Mouse (Mus musculus): Measurements from ENCODE around the gene Rps16.
"Not testable (repeated sequence)": the region's sequence is repeated elsewhere in the genome, so short reads cannot be mapped to it uniquely, and the experiment has no call there.

Gene Rps16

DNA sequence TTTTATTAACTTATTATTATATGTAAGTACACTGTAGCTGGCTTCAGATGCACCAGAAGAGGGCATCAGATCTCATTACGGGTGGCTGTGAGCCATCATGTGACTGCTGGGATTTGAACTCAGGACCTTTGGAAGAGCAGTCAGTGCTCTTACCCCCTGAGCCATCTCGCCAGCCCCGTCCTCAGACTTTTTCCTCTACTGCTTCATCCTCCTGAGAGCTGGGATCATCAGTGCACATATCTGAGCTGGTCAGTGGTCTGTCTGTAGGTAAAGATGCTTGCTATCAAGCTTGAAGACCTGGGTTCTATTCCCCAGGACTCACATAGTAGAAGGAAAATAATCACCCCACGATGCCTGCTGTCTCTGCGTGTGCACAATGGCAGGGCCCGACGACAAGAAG is 36.9 kb downstream of the Rps16 start:
- DNase-seq (ENCODE audit: low spot score in 2 of 2), result not testable (repeated sequence)

DNA sequence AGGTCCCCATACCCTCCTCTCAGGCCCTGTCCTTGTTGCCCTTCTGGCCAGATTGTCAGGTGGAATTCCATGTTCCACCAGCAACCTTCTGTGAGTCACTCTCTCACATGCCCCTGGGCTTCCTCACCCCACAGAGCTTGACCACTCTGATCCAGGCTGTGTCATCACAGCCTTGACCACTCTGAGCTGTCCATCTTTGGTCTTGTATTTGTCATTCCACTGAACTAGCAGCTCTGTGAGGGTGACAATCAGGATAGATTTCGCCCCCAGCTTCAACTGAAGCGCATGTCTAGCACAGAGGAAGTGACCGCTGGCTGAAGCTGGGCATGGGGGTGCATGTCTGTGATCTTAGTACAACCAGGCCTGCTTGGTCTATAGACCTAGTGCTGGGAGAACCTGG is 39.9 kb downstream of the Rps16 start:
- DNase-seq (ENCODE audit: low spot score in 2 of 2), result no peak

DNA sequence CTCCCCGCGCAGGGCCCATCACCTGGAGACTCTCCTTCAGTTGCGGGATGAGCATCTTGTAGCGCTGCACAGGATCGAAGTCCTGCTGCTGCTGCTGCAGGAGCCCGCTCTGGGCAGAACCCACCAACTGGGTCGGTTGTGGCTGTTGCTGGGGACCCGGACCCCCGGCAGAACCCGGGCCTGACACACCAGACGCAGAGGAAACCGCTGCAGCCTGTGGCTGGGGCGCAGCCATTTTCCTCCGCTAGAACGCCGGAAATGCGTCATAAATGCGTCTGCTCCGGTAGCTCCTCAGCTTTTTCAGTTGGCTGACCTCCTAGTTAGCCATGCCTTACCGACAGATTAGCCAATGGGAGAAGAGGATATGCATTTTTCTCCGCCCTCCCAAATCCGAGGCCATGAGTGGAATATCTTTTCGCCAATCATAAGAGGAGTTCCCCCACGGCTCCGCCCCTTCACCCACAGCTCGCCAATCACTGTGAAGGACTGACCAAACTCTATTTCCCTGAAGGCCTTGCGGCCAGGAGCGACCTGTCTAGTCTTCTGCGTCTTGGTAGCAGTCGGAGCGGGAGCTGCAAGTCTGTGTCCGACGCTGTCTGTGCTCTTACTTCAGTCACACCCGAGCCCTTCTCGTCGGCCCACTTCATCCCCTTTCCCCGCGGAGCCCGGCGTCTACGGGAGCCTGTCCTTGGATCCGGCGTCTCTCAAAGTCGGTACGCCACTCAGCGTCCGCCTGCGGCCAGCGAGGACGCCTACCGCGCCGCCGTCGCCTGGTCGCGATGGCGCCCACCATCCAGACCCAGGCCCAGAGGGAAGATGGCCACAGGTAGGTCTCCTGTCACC is 42.2 kb downstream of the Rps16 start, which contains the start of the genes Med29 and Paf1:
Gene Med29 (minus strand): TSS at position 280 of the 843 bp plus-strand sequence.
Gene Paf1 (plus strand): TSS at position 523 of the 843 bp plus-strand sequence.
- peak; percentile 96 to 97 for DNase-seq (ENCODE audit: low spot score in 2 of 2)

DNA sequence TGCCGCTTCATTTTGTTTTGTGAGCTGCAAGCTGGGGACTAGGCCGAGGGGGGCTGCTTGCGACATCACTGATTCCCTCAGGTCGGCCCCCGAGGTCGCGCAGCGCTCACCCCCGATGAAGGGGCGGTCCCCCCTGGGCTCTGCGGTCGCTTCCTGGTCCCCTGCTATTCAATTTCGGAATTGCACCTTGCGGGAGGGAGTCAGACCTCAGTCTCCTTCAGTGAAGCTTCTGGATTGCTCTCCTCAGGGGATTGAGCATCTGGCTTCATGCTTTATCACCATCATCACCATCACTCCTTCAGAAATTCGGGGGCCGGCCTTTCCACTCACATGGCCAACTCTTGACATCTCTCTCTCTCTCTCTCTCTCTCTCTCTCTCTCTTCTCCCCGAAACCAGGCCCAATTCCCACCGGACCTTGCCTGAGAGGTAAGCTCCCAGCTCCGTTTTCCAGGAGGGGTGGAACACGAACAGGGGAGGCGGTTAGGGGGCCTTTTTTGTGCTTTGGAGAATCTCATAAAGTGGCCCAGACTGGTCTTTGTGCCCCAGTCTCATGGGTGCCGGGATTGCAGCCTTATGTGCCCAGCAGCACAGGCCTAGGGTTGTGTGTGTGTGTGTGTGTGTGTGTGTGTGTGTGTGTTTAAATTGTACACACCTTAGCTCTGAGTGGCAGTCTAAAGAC is 43.0 kb downstream of the Rps16 start:
- no peak for DNase-seq (ENCODE audit: low spot score in 2 of 2)

DNA sequence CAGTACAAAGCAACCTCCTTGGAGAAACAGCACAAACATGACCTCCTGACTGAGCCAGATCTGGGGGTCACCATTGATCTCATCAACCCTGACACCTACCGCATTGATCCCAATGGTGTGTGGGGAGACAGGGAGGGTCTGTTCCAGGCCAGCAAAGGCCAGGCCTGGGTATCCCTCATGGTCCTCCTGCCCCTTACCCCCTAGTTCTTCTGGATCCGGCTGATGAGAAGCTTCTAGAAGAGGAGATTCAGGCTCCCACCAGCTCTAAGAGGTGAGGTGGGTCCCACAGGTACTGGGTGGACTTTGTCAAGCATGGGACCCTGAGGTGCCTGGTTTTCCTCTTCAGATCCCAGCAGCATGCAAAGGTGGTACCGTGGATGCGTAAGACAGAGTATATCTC is 45.0 kb downstream of the Rps16 start:
- DNase-seq (ENCODE audit: low spot score in 2 of 2), result no peak

- peak in 1 of 2 experiments; percentile 21 for DNase-seq (ENCODE audit: low spot score in 2 of 2)
These were observed 47.5 kb downstream of the Rps16 start for GRCm38 (mm10) chr7:28398000-28398399.

GRCm38 (mm10) chr7:28398696-28399340 is 48.4 kb downstream of the Rps16 start:
- no peak for DNase-seq (ENCODE audit: low spot score in 2 of 2)

DNA sequence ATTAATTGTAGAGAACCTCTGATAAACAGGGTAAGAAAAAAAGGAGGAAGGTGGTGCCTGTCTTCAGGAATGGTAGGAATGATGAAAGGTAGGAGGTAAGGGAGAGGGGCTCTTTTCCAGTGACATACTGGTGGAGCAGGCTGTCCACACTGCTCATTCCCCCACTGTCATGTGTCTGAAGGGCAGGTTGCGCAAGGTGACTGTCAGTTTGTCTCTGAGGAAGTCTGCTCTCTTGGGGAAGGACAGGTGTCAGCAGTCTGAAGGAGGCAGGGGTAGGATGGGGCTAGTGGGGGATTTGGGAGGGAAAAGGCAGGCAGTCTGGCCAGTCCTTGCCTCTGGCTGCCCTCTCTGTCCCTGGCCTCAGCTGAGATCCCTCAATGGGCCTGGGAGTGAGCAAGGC is 50.6 kb downstream of the Rps16 start:
- no peak for DNase-seq (ENCODE audit: low spot score in 2 of 2)

- DNase-seq (ENCODE audit: low spot score in 2 of 2), result no peak
These were observed 51.5 kb downstream of the Rps16 start for GRCm38 (mm10) chr7:28401942-28402341.

Data from natural killer cell, adult 2 months (primary cell).